Mouse (Mus musculus) retina, adult 2 months (tissue): ENCODE results near the gene Trpt1.
A peak's percentile ranks its signal among the peaks of the same experiment; 100 is the strongest.

Experiments
- DNase-seq: peaks from one replicate; pipeline ENCODE4 v3.0.0-alpha.2; 2012; ENCODE audit warnings: low read depth, low spot score

Gene Trpt1

DNA sequence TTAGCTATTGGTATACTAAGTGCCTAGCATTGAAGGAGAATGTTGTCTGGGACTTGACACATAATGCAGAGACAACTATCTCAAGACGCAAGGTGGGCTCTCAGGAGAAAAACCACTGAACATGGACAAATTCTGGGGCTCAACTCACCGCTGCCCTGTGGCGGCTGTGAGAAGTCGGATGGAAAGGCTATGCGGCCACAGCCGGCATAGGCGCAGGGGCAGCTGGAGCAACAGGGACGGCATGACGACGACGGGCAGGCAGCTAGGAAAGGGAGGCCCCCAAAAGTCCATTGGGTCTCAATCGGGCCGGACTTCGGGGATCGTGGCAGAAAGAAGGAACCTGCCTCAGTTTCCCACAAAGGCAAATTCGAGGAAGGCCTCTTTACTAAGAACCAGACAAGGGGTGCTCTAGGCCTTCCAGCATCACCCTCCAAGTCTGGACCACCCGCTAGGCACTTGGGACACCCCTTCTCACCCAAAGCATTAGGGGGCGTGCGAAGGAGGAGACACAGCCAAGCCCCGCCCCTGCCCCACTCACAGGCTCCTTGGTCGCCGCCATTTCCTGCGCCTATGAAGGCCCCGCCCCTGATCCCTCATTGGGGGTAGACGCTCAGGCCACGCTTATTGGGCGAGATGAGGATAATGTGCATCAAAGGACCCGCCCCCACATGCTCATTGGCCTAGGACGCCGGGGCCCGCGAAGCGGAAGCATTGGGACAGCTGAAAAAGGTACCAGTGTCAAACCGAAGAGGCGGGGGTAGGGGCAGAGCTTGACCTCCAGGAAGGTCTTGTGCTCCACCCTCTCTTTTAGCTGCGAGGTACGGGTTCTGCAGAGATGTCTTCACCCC is 3.7 kb upstream of the Trpt1 start, which contains the start of gene Dnajc4:
Gene Dnajc4, minus strand, starts transcription at position 562 of the 848 bp plus-strand sequence.
- peak; percentile 83 for DNase-seq

DNA sequence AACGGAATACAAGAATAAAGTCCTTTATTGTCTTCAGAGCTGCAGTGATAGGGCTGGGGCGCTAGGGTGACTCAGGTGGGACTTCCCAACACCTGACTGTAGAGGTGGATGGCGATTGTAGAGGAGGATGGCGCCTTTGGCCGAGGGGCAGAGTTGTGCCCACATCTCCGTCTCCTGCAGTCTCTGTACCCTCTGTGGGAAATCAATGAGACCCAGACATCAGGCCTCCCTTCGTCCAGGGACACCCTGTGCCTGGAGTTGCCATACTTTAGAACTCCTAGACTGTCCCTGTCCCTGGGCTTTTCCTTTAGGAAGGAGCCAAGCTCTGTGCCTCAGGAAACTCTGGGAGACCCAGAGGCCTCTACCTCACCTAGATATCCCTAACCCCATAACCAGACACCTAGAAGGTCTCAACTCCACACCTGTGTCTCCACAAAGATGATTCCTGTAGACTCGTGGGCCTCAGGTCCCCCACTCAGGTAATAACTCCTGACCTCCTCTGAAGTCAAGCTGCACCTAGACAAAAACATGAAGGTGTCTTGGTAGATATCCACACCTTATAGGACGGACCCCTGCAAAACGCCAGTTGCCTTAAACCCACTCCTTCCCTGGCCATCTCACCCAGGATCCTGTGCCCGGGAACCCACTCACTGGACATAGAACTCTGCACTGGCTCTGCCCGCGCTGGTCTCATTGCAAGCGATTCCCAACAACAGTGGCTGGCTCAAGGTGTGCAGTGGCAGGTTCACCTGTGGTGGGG is 2.7 kb upstream of the Trpt1 start:
- DNase-seq = no peak

DNA sequence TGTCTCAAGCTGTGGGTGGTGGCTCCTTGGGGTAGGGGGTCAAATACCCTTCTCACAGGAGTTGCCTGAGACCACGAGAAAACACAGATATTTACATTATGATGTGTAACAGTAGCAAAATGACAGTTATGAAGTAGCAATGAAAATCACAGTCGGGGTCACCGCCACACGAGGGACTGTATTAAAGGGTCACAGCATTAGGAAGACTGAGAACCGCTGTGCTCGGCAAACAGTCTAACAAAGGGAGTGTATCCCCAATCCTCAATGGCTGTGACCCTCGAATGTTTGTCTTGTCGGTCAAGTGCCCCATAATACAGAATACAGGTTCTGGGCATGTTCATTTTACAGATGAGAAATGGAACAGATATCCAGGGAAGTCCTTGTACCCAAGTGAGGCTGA is 1.9 kb upstream of the Trpt1 start:
- no peak for DNase-seq

DNA sequence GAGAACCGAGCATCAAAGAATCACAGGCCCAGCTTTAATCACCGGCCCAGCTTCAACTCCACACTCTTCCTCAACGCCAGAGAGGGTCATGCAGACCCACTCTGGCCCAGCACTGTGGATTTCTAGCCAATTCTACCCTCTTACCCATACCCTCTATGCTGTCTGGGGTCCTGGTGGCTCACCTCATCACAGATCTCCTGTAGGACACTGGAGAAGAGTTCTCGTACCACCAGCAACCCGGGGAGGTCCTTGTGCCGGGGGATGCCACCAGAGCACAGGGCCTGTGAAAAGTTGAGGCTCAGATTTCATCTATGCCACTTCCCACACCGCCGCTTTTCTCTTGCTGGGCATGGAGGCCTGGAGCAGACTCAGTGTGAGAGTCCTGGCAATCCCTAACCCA is 1.4 kb upstream of the Trpt1 start:
- DNase-seq = no peak

DNA sequence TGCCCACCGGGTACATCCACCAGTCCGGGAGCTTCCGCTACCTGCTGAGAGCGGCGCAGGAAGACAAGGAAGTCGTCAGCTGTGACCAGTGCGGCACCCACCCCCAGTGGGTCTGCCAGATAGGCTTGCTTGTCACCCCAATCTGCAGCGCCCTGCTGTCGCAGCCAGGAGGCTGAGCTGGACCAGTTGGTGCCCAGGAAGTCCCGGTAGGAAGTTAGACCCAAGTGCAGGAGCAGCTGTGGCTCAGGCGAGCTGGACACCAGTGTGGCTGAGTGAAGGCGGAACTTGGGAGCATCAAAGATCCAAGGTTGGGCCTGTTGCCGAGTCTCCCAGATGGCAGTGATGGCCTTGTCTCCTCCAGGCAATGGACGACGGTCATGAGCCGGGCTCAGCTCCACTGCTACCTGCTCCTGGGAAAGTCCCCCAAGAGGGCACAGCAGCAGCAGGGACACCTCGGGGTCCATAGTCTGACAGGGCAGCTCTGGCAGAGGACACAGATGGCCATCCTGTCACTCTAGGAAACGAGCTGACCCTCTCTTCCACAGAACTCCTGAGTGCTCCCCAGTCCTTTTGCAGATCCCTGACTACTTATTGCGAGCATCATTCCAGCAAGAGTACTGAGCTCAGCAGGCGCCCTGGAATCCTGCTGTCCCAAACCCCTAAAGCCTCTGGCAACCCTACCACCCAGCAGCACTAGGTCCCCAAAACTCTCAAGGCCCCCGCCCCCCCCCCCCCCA is 508 bp upstream of the Trpt1 start:
- no peak for DNase-seq

DNA sequence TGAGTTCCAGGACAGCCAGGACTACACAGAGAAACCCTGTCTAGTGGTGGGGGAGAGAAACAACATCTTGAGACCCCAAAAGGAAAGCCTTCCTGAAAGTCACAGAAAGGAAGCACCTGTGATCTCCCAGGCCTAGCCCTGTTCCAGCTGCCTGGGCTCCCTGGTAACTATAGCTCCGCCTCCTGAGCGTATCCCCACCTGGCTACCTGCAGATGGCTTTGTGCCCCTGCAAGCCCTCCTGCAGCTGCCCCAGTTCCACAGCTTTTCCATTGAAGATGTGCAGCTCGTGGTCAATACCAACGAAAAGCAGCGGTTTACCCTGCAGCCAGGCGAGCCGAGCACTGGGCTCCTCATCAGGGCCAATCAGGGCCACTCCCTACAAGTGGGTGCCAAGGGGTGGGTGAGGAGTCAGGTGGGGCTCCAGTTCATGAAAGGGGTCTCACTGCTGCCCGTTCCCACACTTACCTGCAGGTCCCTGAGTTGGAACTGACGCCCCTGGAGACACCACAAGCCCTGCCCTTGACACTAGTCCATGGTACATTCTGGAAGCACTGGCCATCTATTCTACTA is 1.9 kb downstream of the Trpt1 start:
- no peak for DNase-seq

DNA sequence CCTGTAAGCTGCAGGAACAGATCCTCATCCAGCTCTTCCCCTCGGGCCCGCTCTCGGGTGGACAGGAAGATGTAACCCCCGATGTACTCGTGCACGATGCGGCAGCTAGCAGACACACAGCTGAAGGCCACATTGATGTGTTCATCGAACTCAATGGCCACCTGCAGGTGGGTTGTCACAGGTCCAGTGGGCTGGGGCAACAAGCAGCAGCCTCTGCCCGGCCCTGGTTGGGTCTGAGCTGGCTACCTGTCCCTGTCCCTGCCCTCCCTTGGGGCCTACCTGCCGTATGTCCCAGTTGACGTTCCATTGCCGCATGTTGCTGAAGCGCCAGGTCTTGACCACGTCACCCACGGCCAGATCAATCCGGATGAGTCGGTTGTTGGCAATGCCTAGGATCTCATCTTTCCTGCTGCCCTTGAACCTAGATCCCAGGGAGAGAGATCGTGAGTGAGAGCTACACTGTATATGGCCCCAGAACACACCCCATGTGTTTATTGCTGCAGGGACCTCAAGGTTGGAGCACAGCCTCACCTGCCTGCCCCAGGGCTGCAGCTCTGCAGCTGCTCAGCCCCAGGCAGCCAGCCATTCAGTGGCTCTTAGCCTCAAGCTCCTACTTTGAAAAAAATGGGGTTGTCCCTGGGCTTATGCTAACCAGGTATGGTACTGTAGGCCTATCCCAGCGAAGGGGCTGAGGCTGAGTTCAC is 3.6 kb downstream of the Trpt1 start:
- no peak for DNase-seq

DNA sequence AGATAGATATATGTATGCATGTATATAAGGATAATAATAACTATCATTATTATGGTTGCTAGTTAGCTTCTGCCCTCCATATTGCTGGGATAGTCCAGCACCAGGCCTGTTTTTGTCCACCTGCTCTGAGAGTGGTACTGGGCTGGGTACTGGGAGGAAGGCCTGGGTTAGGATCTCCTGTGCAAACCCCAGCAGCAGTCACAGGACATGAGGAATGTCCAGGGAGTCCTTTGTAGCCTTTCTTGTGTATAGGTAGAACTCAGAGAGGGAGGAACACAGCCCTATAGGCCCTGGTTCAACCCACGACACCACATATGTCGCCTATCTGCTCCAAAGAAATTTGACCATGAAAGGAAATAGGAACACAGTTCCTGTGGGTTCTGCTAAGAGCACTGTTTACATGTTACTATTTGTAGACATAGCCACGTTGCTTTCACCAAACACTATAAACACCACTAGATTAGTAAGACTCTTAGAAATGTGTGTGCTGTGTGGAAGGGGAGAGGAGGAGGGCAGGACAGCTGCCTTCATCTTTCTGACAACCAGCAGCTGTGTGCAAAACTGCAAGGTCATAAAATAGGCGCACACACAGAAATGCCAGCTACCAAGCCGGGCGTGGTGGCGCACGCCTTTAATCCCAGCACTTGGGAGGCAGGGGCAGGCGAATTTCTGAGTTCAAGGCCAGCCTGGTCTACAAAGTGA is 11.1 kb downstream of the Trpt1 start:
- no peak for DNase-seq

DNA sequence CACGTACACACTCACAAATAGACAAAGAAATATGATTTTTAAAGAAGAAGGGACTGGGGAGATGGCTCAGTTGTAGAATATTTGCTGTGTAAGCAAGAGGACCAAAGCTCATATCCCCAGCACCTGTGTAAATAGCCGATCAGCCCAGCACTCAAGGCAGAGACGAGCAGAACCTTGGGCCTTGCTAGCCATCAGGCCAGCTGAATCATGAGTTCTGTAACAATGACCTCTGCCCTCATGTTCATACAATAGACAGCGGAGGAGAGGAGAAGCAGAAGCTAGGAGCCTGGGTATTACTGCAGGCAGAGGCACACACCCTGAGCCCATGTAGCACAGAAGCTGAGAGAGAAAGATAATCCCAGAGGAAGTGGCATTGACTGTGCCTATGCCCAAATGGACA is 16.5 kb downstream of the Trpt1 start:
- DNase-seq = no peak

DNA sequence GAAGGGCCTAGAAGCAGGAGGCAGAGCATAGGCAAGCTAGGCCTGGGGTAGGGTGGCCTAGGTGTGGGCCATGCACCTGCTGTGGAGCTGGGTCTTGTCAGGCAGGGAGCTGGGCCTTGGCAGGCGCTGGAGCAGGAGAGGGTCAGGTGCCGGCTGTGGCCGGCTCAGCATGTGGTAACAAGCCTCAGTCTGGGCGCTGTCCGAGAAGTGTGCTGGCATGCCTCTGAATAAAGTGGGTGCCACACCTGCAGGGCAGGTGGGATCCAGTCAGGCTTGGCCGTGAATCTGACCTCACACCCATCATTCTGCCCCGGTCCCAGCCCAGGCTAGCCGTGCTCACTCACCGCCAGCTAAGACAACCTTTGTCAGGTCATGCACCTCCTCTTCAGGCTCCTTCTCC is 18.1 kb downstream of the Trpt1 start:
- DNase-seq = no peak

DNA sequence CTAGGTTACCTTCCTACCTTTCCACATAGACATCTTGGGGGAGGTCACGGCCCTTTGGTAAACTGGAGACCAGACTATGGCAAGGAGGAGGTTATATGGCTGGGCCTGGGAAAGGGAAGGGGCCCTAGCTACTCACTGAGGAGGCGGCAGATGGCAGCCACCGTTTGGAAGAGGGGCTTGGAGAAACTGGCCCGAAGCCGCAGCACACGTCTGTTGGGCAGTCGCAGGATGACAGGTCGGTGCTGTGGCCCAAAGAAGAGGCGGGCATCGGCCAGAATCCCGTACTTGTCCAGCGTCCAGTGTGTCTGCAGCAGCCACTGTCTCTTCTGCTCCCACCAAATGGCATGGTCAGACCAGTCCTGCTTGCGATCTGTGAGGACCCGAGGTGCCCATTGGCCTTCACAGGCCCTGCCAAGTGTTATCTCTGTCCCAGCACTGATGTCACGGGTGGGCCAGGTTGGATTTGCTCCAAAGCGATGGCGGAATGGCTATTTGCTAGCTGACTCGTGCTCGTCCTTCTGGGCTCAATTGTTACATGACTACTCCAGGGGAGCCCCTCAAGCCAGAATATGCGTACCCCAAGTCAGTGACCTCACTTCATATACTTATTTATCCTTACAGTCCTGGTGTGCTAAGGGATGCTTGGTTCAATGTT is 18.7 kb downstream of the Trpt1 start:
- DNase-seq = no peak

DNA sequence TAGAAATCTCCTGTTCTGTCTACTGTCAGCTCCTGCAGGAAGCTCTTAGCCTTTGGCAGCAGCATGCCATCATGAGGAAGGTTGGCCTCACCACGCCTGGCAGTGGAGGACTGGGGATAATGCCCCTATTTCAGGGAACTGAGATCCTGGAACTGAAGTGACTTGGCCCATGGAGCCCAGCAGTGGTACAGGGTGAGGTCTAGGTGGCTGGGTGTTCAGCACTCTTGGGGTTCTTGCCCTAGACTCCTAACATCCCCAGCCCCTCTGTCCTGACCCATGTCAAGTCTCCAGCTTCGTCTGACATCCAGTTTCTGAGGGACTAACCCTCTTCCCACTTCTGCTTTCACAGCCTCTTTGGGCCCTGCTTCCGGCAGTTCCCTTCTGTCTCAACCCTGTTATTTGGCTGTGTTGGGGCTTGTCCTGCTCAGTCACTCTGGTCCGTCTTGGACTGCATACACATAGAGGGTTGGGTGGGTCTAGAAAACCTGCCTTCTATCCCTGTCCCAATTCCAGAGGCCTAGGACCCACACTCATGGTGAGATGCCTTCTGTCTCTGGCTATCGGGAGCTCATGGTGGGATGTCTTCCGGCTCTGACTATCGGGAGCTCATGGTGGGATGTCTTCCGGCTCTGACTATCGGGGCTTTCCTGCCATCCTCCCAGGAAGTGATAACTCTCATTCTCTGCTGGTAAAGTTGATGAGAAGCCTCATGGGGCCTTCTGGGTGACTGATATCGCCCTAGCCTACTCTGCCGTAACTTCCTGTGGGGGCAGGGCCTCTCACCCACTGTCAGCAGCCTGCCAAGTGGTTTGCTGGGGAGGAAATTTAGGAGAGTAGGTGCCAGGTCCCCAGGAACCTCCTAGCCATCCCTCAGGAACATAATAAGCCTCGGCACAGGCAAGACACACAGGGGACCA is 21.9 kb downstream of the Trpt1 start:
- no peak for DNase-seq

DNA sequence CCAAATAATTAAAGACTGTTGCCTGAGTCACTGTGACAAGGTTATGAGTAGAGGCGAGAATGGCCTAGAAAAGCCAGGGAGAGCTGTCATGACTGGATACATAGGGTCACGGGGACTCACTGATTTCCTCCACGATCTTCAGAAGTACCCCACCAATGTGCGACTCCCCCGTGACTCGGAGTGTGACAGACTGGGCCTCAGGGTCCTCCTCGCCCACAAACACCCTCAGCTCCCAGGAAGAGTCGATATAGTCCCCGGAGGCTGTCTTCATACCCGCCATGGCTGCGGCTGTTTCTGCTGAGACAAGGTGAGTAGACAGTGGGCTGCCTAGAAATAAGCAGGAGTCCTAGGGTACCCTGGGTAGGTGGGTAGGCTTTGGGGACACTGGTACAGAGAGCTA is 22.6 kb downstream of the Trpt1 start:
- no peak for DNase-seq

DNA sequence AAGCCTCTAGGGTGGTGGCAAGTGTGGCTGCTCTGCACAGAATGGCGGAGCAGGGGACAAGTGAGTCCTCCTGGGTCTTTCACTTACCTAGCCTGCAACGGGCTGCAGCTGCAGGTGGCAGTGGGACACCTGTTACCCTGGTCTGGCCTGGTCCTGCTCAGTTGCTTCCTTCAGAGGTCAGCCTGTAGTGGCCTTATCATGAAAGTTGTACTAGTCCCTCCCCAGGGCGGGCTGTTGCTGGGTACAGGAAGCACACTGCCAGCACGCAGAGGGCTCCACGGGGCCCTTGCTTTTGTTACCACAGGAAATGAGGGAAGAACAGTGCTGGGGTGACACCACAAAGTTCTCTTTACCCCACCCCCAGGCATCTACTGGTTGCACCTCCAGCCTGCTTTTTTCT is 23.3 kb downstream of the Trpt1 start, which contains the start of gene Fermt3:
Gene Fermt3, minus strand, starts transcription at position 279 of the 400 bp plus-strand sequence.
- DNase-seq = no peak

DNA sequence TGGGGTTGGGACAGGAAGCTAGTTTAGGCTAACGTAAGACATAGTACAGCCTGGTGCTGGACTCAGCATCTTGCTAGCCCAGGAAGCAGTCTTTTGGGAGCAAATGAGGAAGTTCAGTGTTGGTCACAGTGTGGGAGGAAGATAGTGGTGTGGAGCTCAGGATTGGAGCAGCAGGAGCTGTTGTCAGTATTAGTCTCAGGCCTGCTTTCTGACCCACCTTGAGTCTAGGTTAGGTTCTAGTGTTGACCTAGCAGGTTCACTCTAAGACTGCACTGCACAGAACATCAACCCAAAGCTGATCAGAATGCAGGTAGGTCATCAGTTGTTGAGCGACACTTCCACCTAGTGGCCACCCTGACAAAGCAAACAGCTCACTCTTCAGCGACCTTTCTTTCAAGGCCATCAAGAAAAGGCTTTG is 24.3 kb downstream of the Trpt1 start:
- DNase-seq = peak; percentile 53

DNA sequence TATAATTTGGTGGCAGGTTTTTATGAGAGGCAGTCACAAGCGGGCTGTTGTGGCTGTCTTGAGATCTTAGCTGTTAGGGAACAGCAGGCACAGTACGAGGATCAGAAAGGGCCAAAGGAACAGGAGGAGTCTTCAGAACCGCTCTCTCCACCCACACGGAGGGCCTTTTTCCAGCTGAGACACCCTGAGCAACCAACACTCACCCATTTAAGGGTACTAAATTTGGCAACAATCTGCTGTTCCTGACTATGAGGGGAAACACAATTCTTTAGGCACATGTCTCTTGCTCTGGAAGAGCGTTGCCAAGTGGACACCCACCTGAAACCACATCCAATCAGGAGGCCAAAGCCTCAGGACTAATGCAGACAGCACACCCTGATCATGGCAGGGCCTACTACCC is 33.6 kb downstream of the Trpt1 start:
- DNase-seq = no peak

DNA sequence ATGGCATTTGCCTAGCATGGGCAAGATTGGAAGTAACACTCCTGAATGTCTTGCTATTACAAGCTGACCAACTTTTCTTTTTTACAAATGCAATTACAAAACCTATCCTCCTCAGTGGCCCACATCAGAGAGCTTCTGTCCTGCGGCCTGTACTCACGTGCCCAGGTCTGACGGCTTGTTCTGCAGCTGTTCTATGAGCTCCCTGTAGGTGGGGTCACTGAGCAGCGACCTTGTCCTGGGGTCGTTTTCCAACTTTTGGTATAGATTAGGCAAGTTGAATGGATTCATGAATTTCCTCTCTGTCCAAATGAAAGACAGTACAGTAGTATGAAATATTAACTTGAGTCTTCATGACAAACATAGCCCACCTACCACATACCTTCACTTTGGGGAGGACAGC is 38.1 kb downstream of the Trpt1 start:
- no peak for DNase-seq

DNA sequence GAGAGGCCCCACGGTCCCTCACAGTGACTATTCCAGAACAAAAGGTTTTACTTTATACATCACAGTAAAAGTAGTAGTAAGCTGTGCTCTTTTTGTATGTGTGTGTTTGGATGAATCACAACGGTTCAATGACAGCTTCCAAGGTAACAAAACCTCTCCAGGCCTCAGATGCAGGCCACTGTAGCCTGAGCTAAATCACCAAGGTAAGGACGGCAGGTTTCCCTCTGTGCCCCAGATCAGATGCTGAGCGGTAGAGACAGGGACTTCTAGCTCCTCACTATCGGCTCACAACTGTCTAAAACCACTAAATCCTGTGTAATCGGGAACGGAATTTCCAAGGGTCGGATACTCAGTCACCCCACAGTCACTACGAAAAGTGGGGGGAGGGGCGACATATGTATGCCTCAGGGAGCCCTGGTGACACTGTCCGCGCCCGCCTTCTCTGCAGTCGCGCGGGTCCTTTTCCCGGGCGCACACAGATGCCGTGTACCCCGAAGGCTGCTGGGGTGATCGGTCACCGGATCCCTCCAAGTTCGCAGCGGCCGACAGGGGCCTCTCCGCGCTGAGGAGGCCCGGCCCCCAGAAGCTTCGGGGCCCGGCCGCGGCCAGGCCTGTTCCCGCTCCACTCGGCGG is 43.3 kb downstream of the Trpt1 start:
- DNase-seq = no peak
